Mouse (Mus musculus) liver, postnatal 0 days (tissue): Measurements from ENCODE around the gene Adgrb3. TPM values are rescaled to one million over a fixed set of nuclear protein-coding genes. Genes with fewer than 3 reads are reported as not detected.

Source experiments
- ATAC-seq: fragments of 200-750 bp; cut with Nextera tagmentation; 2 replicates; pipeline ENCODE4 v1.8.0; 2017; ENCODE audit warnings: mild to moderate bottlenecking, moderate library complexity
- DNase-seq: peaks from one replicate; pipeline ENCODE4 v3.0.0-alpha.2; 2016
- H3K27ac ChIP-seq: fragments of 300-500 bp; sonication (generic); 2 replicates; pipeline ENCODE4 v1.5.1; 2014; ENCODE audit warnings: antibody characterized with exemption, moderate library complexity, mild to moderate bottlenecking, low read depth
- H3K27me3 ChIP-seq: fragments of 300-500 bp; sonication (generic); 2 replicates; pipeline ENCODE4 v1.6.1; 2014; ENCODE audit warnings: low read length, control low read depth, mixed read lengths; ENCODE audit not compliant: insufficient read depth
- H3K36me3 ChIP-seq: fragments of 300-500 bp; sonication (generic); replicated peaks from 2 replicates; pipeline ENCODE4 v1.6.1; 2014; ENCODE audit warnings: mild to moderate bottlenecking, control low read depth, low read length, moderate library complexity, mixed read lengths; ENCODE audit not compliant: insufficient read depth
- H3K4me1 ChIP-seq: fragments of 300-500 bp; sonication (generic); 2 replicates; pipeline ENCODE4 v1.6.1; 2014; ENCODE audit warnings: antibody characterized with exemption, mild to moderate bottlenecking, control low read depth; ENCODE audit not compliant: insufficient read depth
- H3K4me2 ChIP-seq: fragments of 300-500 bp; sonication (generic); 2 replicates; pipeline ENCODE4 v1.6.1; 2014; ENCODE audit warnings: low read depth, mild to moderate bottlenecking, low read length, moderate library complexity, mixed read lengths
- H3K4me3 ChIP-seq: fragments of 300-500 bp; sonication (generic); 2 replicates; pipeline ENCODE4 v1.5.1; 2014; ENCODE audit warnings: low read depth, low read length
- H3K9ac ChIP-seq: fragments of 300-500 bp; sonication (generic); replicated peaks from 2 replicates; pipeline ENCODE4 v1.6.1; 2014; ENCODE audit warnings: mild to moderate bottlenecking, moderate library complexity
- H3K9me3 ChIP-seq: fragments of 300-500 bp; sonication (generic); 2 replicates; pipeline ENCODE4 v1.6.1; 2016; ENCODE audit warnings: mild to moderate bottlenecking, control low read depth, low read length, mixed read lengths
- CTCF ChIP-seq: sonication (generic); IDR thresholded peaks from 2 replicates; pipeline ENCODE4 v1.5.1; 2016; ENCODE audit warnings: antibody characterized with exemption, low read depth
- EP300 ChIP-seq: IDR thresholded peaks from 2 replicates; pipeline ENCODE4 v1.6.1; 2016; ENCODE audit warnings: antibody characterized with exemption, low read depth, mild to moderate bottlenecking
- WGBS: fragments of 180-500 bp; shearing (Covaris S2); extraction: QIAGEN DNeasy Blood & Tissue Kit; methylation state at CpG from one replicate; pipeline ENCODE4 v1.1.7; 2014; ENCODE audit not compliant: insufficient replicate concordance; 5-methylcytosine and 5-hydroxymethylcytosine counted together
- polyA plus RNA-seq: library from polyadenylated mRNA; unstranded; fragments of >200 nt; fragmentation: Nextera tagmentation; extraction: Ambion mirVana; gene quantifications from 2 replicates; pipeline ENCODE4 v1.2.1, GENCODE M21; 2015

Gene Adgrb3
- polyA plus RNA-seq, 1 experiment from 2014 or later, result not detected

GRCm38 (mm10) chr1:25755265-25755664 is 74.2 kb downstream of the Adgrb3 start:
- no peak overlapping the region for H3K4me3 ChIP-seq
- H3K36me3 ChIP-seq, result no peaks in the 10 kb centered on the region
- ATAC-seq (no peak), DNase-seq (no peak)
- no peak for TF ChIP-seq CTCF
- TF ChIP-seq EP300, result no peak
- no peak overlapping the region for H3K9ac ChIP-seq
- no peaks in the 10 kb centered on the region for H3K27me3 ChIP-seq
- H3K9me3 ChIP-seq, result no peaks in the 10 kb centered on the region
- no peak overlapping the region for H3K27ac ChIP-seq
- no peak overlapping the region for H3K4me2 ChIP-seq
- H3K4me1 ChIP-seq, result no peaks in the 10 kb centered on the region

GRCm38 (mm10) chr1:25754528-25754927 is 75.0 kb downstream of the Adgrb3 start:
- no peak for ATAC-seq
- Histone ChIP-seq H3K4me3 (no peak overlapping the region), H3K27ac (no peak overlapping the region), H3K9ac (no peak overlapping the region), H3K4me2 (no peak overlapping the region), H3K4me1 (no peaks in the 10 kb centered on the region), H3K27me3 (no peaks in the 10 kb centered on the region), H3K9me3 (no peaks in the 10 kb centered on the region), H3K36me3 (no peaks in the 10 kb centered on the region)
- 82% methylated on average over 4 of the region's 4 CpGs for WGBS
- no peak for TF ChIP-seq CTCF
- no peak for DNase-seq

GRCm38 (mm10) chr1:25745575-25745974 is 83.9 kb downstream of the Adgrb3 start:
- Histone ChIP-seq H3K36me3 (no peaks in the 10 kb centered on the region), H3K4me3 (no peak overlapping the region), H3K9ac (no peak overlapping the region), H3K4me2 (no peak overlapping the region), H3K27me3 (no peaks in the 10 kb centered on the region), H3K4me1 (no peaks in the 10 kb centered on the region), H3K27ac (no peak overlapping the region), H3K9me3 (no peaks in the 10 kb centered on the region)
- no peak for ATAC-seq
- WGBS, result 77% methylated on average over 4 of the region's 4 CpGs
- TF ChIP-seq EP300, result no peak
- TF ChIP-seq CTCF, result no peak
- no peak for DNase-seq

GRCm38 (mm10) chr1:25744736-25745135 is 84.8 kb downstream of the Adgrb3 start:
- Histone ChIP-seq H3K36me3 (no peaks in the 10 kb centered on the region), H3K9me3 (no peaks in the 10 kb centered on the region), H3K9ac (no peak overlapping the region), H3K4me3 (no peak overlapping the region), H3K4me2 (no peak overlapping the region), H3K27ac (no peak overlapping the region), H3K4me1 (no peaks in the 10 kb centered on the region), H3K27me3 (no peaks in the 10 kb centered on the region)
- DNase-seq, result no peak
- WGBS, result 65% methylated on average over 6 of the region's 6 CpGs
- no peak for ATAC-seq
- no peak for TF ChIP-seq EP300
- no peak for TF ChIP-seq CTCF

GRCm38 (mm10) chr1:25729844-25730243 is 99.7 kb downstream of the Adgrb3 start:
- Histone ChIP-seq H3K4me1 (no peaks in the 10 kb centered on the region), H3K4me2 (no peak overlapping the region), H3K4me3 (no peak overlapping the region), H3K36me3 (no peaks in the 10 kb centered on the region), H3K27me3 (no peaks in the 10 kb centered on the region), H3K9me3 (peaks cover 5% of the 10 kb centered on the region; the same call in 1 of the 2 replicates), H3K9ac (no peak overlapping the region), H3K27ac (no peak overlapping the region)
- ATAC-seq, result no peak
- TF ChIP-seq EP300 (no peak), CTCF (no peak)
- DNase-seq, result no peak
- WGBS, result 82% methylated on average over 5 of the region's 5 CpGs

GRCm38 (mm10) chr1:25711474-25711873 is 118.0 kb downstream of the Adgrb3 start:
- DNase-seq (no peak), ATAC-seq (no peak)
- Histone ChIP-seq H3K27ac (no peak overlapping the region), H3K4me2 (no peak overlapping the region), H3K4me3 (no peak overlapping the region), H3K4me1 (no peaks in the 10 kb centered on the region), H3K27me3 (no peaks in the 10 kb centered on the region), H3K36me3 (no peaks in the 10 kb centered on the region), H3K9me3 (no peaks in the 10 kb centered on the region), H3K9ac (no peak overlapping the region)
- TF ChIP-seq EP300 (no peak), CTCF (no peak)
- 34% methylated on average over 1 of the region's 1 CpGs for WGBS

- Histone ChIP-seq H3K4me2 (no peak overlapping the region), H3K27me3 (no peaks in the 10 kb centered on the region), H3K36me3 (no peaks in the 10 kb centered on the region), H3K4me1 (no peaks in the 10 kb centered on the region), H3K9me3 (no peaks in the 10 kb centered on the region), H3K4me3 (no peak overlapping the region), H3K27ac (no peak overlapping the region), H3K9ac (no peak overlapping the region)
- ATAC-seq, result no peak
- no peak for DNase-seq
- 71% methylated on average over 2 of the region's 2 CpGs for WGBS
- TF ChIP-seq EP300, result no peak
- no peak for TF ChIP-seq CTCF
Observed at GRCm38 (mm10) chr1:25706299-25706698, 123.2 kb downstream of the Adgrb3 start.
